Mouse (Mus musculus) gastrocnemius, adult 2 months (tissue): Measurements from ENCODE around the gene Arl1. TPM values are rescaled to one million over a fixed set of nuclear protein-coding genes. Genes with fewer than 3 reads are reported as not detected.
A peak's percentile ranks its signal among the peaks of the same experiment; 100 is the strongest.

Experiments
- DNase-seq: peaks from one replicate; pipeline ENCODE4 v3.0.0; 2022
- H3K27ac ChIP-seq: fragments of 200-600 bp; 2 replicates; pipeline ENCODE4 v1.8.1; 2022; ENCODE audit warnings: mild to moderate bottlenecking
- H3K4me3 ChIP-seq: fragments of 200-600 bp; 2 replicates; pipeline ENCODE4 v1.8.1; 2022; ENCODE audit warnings: mild to moderate bottlenecking, moderate library complexity
- CTCF ChIP-seq: fragments of 200-600 bp; IDR thresholded peaks from 2 replicates; pipeline ENCODE4 v1.8.1; 2022; ENCODE audit warnings: antibody characterized with exemption, mild to moderate bottlenecking, moderate library complexity
- intact Hi-C: fragments of 180-260 bp; cut with DNase I; formaldehyde crosslinking; loops from one replicate; pipeline ENCODE4 v1.15.1; 2025
- long read RNA-seq, 2 experiments: library from polyadenylated mRNA; stranded (forward); transcript quantifications; one replicate each; pipeline ENCODE4 v2.0.0; 2021
- total RNA-seq, 2 experiments: library from RNA; stranded (reverse); gene quantifications; 2 replicates each; pipeline ENCODE4 v1.2.3; 2021

Gene Arl1
- 10 to 100 TPM; 85.3 to 99.9 TPM for total RNA-seq
- long read RNA-seq, experiment 1, transcript Arl1-202 (6 exons, 2,080 nt), result major isoform, 228 of 241 reads
- long read RNA-seq, experiment 1, partial matches to known transcripts, result 2 of 241 reads
- long read RNA-seq, experiment 1, other reads (novel, unspliced or antisense), result 11 of 241 reads
- long read RNA-seq, experiment 2, transcript Arl1-202 (6 exons, 2,080 nt), result major isoform, 233 of 239 reads
- long read RNA-seq, experiment 2, partial matches to known transcripts, result 1 of 239 reads
- long read RNA-seq, experiment 2, other reads (novel, unspliced or antisense), result 5 of 239 reads

DNA sequence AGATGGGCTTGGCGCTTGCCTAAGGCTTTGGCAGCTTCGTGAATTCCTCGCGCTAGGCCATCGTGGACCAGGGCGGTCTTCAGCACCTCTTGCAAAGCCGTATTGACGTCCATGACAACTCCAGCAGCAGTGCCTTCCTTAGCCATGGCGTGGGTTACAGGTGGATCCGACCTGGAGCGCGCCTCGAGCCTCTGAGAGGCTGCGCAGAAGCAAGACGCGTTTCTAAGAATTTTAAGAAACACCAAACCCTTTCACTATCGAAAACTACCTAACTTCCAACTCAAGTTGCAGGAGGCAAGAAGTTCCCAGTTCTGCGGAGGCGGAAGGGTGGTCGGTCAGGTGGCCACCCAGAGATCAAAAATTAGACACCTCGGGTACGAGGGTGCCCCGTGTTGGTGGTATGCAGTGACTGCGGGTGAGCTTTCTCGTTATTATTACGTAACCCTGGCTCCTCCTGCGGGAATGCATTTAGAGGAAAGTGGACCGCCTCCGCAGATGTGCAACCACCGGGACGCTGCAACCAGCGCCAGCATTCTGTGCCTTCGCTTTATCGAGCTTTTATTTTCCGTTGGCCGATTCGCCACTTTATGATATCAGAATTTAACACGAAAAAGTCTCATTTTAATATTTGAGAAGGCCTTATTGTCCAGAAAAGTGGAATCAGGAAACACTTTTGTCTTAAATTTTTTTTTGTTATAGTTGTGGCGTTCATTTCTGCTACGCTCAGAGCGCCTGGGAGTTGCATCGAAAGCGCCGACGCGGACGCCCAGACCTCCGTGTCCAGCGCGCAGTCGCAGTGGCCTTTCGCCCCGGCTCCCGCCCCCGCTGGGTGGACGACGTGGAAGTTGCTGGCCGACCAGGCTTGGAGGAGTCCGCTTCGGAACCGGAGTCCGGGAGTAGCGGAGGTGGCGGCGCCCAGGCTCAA is at the start of gene Arl1:
Gene Arl1, plus strand, starts transcription at position 288 of the 925 bp plus-strand sequence.
- intact Hi-C loops, result loop anchor here (5.0 kb wide), 1 partner anchor 354 kb away; the partner anchor contains the start of genes Dram1 and Gnptab
- Histone ChIP-seq H3K4me3 (peak within 1 kb of the TSS; percentile 100), H3K27ac (peak within 1 kb of the TSS; percentile 95)
- no peak; the same call in 1 of the 2 replicates for TF ChIP-seq CTCF
- DNase-seq, result peak; percentile 97

DNA sequence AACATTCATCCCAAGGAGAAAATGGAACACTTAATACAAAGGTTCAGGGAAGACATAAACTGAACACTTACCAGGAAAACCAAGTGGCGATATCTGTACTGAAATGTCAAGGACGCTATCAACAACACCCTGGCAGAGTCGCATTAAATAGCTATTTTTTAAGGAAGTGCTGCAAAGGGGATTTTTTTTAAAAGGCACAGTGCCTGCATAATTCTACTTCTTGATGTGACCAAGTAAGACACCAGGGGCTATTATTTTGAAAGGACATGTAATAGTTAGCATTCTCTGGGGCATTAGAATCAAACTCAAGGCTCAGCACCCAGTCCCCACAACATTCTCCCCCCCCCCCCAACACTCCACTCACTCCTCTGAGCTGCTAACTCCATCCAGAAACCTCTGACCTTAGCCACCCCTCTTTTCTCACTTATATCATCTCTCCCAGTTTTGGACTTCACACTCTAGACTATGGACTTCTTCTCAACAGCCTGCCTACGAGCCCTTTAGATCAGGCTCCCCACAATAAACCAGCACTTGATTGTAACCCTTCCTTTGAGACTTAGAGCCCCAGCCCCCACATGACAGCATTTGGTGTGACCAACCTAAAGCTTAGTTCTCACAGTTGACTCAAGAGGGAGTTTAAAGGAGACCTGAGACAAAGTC is 47.6 kb upstream of the Arl1 start:
- no peak for DNase-seq
- intact Hi-C loops, result no loop called here
- TF ChIP-seq CTCF, result no peak

GRCm38 (mm10) chr10:88684925-88685324 is 45.7 kb upstream of the Arl1 start, which contains the start of gene Spic:
Spic (minus strand) TSS chr10:88685015.
- DNase-seq, result no peak
- TF ChIP-seq CTCF, result no peak
- intact Hi-C loops, result no loop called here
- no peak within 1 kb of the TSS for H3K27ac ChIP-seq
- H3K4me3 ChIP-seq, result no peak within 1 kb of the TSS

More for the DNA sequence above, 47.6 kb upstream of the Arl1 start:
- H3K27ac ChIP-seq, result no peak overlapping the region
- no peak overlapping the region for H3K4me3 ChIP-seq

- TF ChIP-seq CTCF, result no peak
These were observed 29.7 kb upstream of the Arl1 start for GRCm38 (mm10) chr10:88700938-88701337.

DNA sequence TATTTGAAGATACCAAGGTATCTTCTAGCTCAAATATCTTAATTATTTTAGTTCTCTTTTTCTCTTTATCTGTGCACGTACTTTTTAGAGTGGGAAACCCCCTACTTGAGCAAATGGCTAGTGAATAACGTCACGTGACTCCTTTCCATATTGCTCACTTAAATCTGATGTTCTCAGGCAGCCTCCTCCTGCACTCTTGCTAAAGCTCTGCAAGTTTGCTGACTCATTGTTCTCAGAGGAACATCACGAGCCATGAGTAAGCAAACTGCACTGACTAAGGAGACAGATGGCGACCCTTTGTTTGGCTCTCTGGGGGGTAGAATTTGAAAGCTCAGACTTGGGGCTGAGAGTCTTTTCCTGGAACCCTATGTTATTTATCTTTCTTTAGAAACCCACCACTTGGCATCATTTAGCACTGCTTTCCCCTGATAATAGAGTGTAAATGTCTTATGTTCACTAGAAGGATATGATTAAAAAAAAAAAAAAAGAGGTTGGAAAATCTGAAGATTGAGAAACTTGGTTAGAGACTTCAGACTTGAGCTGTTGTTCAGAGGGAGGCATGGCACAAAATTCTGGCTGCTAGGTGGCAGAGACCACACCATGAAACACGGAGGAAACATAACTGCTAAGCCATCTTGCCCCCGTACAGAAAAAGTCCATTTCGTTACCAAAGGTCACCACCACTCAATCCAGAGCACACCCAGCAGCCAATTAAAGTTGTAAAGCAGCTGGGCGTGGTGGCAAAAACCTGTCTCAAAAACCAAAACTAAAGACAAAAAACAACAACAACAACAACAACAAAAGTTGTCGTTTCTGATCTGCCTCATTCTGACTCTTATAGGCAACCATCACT is 21.8 kb upstream of the Arl1 start:
- intact Hi-C loops, result no loop called here
- H3K27ac ChIP-seq, result no peak overlapping the region

More at GRCm38 (mm10) chr10:88700938-88701337, 29.7 kb upstream of the Arl1 start:
- Histone ChIP-seq H3K4me3 (no peak overlapping the region), H3K27ac (no peak overlapping the region)
- intact Hi-C loops, result no loop called here
- no peak for DNase-seq

GRCm38 (mm10) chr10:88712359-88712758 is 18.3 kb upstream of the Arl1 start:
- TF ChIP-seq CTCF, result no peak
- Histone ChIP-seq H3K4me3 (no peak overlapping the region), H3K27ac (no peak overlapping the region)
- no peak for DNase-seq
- intact Hi-C loops, result no loop called here

More for the DNA sequence above, 21.8 kb upstream of the Arl1 start:
- no peak for TF ChIP-seq CTCF
- no peak for DNase-seq
- no peak overlapping the region for H3K4me3 ChIP-seq

DNA sequence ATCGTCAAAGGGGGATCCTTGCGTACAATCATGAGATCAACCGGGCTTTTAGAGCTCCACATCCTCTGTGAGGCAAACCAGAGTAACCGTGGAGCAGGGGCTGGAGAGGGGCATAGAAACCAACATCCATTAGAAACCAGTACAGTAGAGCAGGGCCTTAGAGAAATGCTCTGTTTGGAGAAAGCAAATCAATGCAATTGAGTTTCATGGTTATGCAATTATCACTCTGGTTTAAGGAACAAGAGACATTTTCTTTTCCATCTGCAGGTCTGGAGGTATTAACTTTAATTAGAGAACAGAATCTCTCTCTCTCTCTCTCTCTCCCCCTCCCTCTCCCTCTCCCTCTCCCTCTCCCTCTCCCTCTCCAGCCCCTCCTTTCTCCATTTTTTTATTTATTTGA is 15.9 kb upstream of the Arl1 start:
- no peak overlapping the region for H3K4me3 ChIP-seq
- no peak for TF ChIP-seq CTCF
- intact Hi-C loops, result no loop called here
- DNase-seq, result no peak
- no peak overlapping the region for H3K27ac ChIP-seq

DNA sequence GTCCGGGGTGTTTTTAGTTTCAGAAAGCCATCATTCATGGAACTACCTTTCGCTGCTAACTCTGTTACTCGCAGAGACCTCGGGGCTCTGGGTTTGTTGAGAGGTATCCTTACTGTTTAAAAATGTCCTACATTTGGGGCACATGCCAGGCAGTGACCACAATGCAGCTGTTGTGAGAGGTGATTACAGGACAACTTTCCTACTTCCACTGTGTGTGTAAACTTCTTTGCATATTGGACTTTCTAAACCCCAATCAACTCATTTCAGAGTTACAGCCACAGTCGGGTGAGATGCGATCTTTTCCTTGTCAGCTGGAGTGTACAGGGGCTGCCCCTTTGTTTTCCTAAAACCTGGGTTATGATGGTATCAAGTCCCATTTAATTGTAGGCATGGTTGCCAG is 15.0 kb upstream of the Arl1 start:
- no peak for TF ChIP-seq CTCF
- DNase-seq, result no peak
- no peak overlapping the region for H3K27ac ChIP-seq
- H3K4me3 ChIP-seq, result no peak overlapping the region
- intact Hi-C loops, result no loop called here

- no peak for DNase-seq
- TF ChIP-seq CTCF, result no peak
These were observed 13.5 kb upstream of the Arl1 start for GRCm38 (mm10) chr10:88716986-88717755.

DNA sequence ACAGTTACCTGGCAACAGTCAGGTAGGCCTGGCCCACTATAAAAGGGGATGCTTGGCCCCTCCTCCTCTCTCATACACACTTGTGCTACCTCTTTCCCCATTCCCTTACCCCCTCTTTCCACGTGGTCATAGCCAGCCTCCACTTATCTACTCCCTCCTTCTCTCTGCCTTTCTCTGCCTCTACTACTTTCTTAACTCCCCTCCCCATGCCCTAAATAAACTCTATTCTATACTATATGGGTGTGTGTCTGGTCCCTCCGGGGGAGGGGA is 13.0 kb upstream of the Arl1 start:
- no peak for TF ChIP-seq CTCF
- Histone ChIP-seq H3K4me3 (no peak overlapping the region), H3K27ac (no peak overlapping the region)
- intact Hi-C loops, result no loop called here
- DNase-seq, result no peak

More at GRCm38 (mm10) chr10:88716986-88717755, 13.5 kb upstream of the Arl1 start:
- no peak overlapping the region for H3K4me3 ChIP-seq
- intact Hi-C loops, result no loop called here
- no peak overlapping the region for H3K27ac ChIP-seq

GRCm38 (mm10) chr10:88719618-88720017 is 11.0 kb upstream of the Arl1 start:
- intact Hi-C loops, result no loop called here
- no peak for TF ChIP-seq CTCF
- DNase-seq, result no peak
- no peak overlapping the region for H3K27ac ChIP-seq
- H3K4me3 ChIP-seq, result no peak overlapping the region
